Mouse (Mus musculus): Measurements from ENCODE around the gene Spred2.
"Not testable (repeated sequence)": the region's sequence is repeated elsewhere in the genome, so short reads cannot be mapped to it uniquely, and the experiment has no call there.

Spred2 gene

GRCm38 (mm10) chr11:20027719-20028118 lies 103.5 kb downstream of the Spred2 start:
- DNase-seq, result no peak

- DNase-seq, result no peak
Observed at GRCm38 (mm10) chr11:20028396-20028795, 104.2 kb downstream of the Spred2 start.

GRCm38 (mm10) chr11:20029014-20029413 lies 104.8 kb downstream of the Spred2 start:
- DNase-seq, result no peak

GRCm38 (mm10) chr11:20030973-20031372 lies 106.8 kb downstream of the Spred2 start:
- not testable (repeated sequence) for DNase-seq

- DNase-seq, result no peak
Observed at GRCm38 (mm10) chr11:20031536-20031935, 107.4 kb downstream of the Spred2 start.

GRCm38 (mm10) chr11:20033541-20034160 lies 109.5 kb downstream of the Spred2 start:
- no peak for DNase-seq

GRCm38 (mm10) chr11:20034337-20034947 lies 110.3 kb downstream of the Spred2 start:
- DNase-seq, result no peak

- no peak for DNase-seq
Observed at GRCm38 (mm10) chr11:20035343-20035928, 111.3 kb downstream of the Spred2 start.

GRCm38 (mm10) chr11:20035972-20036371 lies 111.8 kb downstream of the Spred2 start:
- DNase-seq, result no peak

GRCm38 (mm10) chr11:20037739-20038138 lies 113.6 kb downstream of the Spred2 start:
- DNase-seq, result no peak

- no peak for DNase-seq
Observed at GRCm38 (mm10) chr11:20038723-20039122, 114.5 kb downstream of the Spred2 start.

- DNase-seq, result no peak
Observed at GRCm38 (mm10) chr11:20041164-20041920, 117.2 kb downstream of the Spred2 start.

- no peak for DNase-seq
Observed at GRCm38 (mm10) chr11:20042106-20042505, 117.9 kb downstream of the Spred2 start.

- DNase-seq, result no peak
Observed at GRCm38 (mm10) chr11:20043256-20043655, 119.1 kb downstream of the Spred2 start.

GRCm38 (mm10) chr11:20045586-20045985 lies 121.4 kb downstream of the Spred2 start:
- no peak for DNase-seq

- no peak for DNase-seq
Observed at GRCm38 (mm10) chr11:20052814-20053536, 128.8 kb downstream of the Spred2 start.

GRCm38 (mm10) chr11:20053951-20054350 lies 129.8 kb downstream of the Spred2 start:
- no peak for DNase-seq

- no peak for DNase-seq
Observed at GRCm38 (mm10) chr11:20054617-20055016, 130.4 kb downstream of the Spred2 start.

- DNase-seq, result no peak
Observed at GRCm38 (mm10) chr11:20056168-20056567, 132.0 kb downstream of the Spred2 start.

- no peak for DNase-seq
Observed at GRCm38 (mm10) chr11:20057429-20057828, 133.3 kb downstream of the Spred2 start.

- DNase-seq, result no peak
Observed at GRCm38 (mm10) chr11:20059736-20060135, 135.6 kb downstream of the Spred2 start.

- DNase-seq, result not testable (repeated sequence)
Observed at GRCm38 (mm10) chr11:20062801-20063200, 138.6 kb downstream of the Spred2 start.

- not testable (repeated sequence) for DNase-seq
Observed at GRCm38 (mm10) chr11:20064086-20064485, 139.9 kb downstream of the Spred2 start.

Measured in cerebellum, adult 8-10 months (tissue).